Mouse (Mus musculus) hindlimb bud, embryonic 11.5 days (tissue): ENCODE measurements around the gene Id3.

ENCODE experiments used
- DNase-seq: peaks from one replicate; pipeline ENCODE4 v3.0.0-alpha.2; 2012; ENCODE audit warnings: low read depth, low spot score; ENCODE audit errors: extremely low spot score

The Id3 gene

GRCm38 (mm10) chr4:136177244-136177611 lies 33.9 kb downstream of the Id3 start:
- DNase-seq, result no peak

DNA sequence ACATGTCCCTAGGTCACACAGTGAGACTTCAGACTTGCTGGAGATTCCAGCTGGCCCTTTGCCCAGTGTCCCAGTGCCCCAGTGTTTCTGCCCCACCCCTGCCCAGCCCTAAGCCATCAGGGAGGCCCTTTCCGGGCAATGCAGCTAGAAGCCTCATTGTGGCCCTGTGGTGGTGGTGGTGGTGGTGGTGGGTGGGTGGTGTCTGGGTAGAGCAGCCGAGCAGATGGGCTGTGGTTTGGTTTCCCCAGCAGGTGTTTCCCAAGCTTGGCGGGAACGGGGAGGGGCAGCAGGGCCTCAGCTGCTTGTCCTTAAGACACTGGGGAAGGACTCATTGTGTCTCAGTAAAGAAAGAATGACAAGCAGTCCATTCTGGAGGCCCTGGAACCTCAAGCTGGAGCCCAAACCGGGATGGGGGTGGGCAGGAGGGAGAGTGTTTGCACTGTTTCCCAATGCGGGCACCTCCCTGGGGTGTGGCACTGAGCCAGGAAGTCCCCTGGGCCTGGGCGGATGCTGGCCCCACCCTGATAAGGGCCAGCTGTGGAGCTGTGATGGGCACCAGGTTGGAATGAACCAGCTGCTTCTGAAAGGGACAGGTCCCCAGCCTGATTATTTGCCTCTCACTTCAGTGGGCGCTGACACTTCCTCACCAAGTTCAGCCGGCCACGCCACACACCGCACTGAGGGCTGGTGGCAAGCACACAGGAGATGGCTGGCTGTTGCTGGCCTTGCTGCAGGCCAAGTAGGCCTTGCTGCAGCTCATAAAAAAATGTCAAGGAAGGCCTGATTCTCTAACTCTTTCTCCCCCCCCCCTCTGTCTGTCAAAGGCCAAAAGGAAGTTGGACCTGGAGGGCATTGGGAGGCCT lies 34.5 kb downstream of the Id3 start:
- no peak for DNase-seq

DNA sequence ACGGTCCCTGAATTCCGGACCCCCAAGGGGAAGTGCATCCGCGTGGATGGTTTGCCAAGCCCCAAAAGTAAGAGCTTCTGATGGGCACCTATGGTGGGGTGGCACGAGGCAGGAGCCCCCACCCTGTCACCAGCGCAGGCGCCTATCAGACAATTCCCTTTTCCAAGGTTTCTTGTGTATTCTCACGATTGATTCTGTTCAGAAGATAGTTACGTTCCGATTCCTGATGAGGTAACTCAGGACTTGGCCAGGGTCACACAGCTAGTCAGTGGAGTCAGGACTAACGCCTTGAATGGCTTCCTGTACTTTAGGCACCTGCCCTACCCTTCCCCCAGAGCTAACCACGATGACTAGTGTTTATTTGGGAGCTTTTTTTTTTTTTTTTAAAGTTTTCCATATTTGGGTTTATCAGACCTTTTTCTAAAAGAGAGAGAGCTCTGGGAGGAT lies 35.2 kb downstream of the Id3 start:
- DNase-seq, result no peak

DNA sequence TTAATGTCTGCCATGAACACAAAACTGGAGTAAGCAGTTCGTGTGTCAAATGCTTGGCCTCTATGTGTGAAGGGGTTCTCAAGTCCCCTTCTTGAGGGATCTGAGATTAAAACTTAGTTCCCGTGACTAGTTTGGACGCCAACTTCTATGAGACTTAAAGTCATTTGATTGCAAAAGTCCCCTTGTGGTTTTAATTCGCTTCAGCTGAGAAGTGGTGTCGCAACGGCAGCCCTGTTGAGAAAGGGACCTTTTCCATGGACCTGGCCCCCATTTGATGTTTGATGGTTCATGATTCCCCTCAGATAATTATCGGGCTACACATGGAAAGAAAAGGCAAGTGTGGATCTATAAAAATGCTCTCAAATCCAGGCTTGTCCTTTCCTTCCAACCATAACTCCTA lies 36.2 kb downstream of the Id3 start:
- DNase-seq, result no peak

- peak; percentile 85 for DNase-seq
Observed at GRCm38 (mm10) chr4:136179998-136180397, 36.7 kb downstream of the Id3 start.

GRCm38 (mm10) chr4:136180408-136181330 lies 37.4 kb downstream of the Id3 start:
- DNase-seq, result no peak

DNA sequence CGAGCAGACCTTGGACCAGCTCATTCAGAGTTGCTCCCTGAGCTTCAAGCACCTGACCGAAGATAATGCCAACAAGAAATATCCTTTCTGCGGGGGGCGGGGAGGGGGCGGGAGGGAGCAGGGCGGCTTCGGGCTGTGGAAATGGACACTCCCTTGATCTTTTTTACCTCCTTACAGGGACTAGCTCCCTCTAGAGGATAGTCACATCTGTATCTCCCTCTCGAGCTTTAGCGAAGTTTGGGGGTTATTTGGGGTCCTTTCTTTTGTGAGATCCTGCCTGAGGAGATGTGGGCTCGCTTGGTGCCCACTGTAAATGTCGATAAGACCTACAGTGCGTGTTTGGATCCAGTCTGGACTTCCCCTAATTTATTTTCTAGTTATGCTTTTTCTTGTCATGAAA lies 38.1 kb downstream of the Id3 start:
- no peak for DNase-seq

GRCm38 (mm10) chr4:136185375-136185774 lies 42.1 kb downstream of the Id3 start:
- DNase-seq, result no peak

DNA sequence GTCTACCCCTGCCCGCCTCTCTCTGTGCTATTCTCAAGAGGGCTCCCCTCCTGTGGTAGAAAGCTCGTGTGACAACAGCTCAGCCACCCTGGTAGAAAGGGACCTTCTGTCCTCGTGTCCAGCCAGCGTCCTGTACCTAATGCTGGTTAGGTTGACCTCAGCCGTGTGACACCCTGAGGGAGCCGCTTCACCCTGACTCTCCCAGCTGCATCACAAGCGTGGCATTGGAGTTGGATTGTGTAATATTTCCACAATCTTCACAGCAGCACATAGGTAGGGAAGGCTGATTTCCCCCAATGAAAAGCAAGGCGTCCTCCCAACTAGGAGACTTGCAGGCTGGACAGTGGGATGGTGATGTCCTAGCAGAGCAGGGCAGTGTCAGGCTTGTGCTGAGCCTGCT lies 43.0 kb downstream of the Id3 start:
- DNase-seq, result no peak

DNA sequence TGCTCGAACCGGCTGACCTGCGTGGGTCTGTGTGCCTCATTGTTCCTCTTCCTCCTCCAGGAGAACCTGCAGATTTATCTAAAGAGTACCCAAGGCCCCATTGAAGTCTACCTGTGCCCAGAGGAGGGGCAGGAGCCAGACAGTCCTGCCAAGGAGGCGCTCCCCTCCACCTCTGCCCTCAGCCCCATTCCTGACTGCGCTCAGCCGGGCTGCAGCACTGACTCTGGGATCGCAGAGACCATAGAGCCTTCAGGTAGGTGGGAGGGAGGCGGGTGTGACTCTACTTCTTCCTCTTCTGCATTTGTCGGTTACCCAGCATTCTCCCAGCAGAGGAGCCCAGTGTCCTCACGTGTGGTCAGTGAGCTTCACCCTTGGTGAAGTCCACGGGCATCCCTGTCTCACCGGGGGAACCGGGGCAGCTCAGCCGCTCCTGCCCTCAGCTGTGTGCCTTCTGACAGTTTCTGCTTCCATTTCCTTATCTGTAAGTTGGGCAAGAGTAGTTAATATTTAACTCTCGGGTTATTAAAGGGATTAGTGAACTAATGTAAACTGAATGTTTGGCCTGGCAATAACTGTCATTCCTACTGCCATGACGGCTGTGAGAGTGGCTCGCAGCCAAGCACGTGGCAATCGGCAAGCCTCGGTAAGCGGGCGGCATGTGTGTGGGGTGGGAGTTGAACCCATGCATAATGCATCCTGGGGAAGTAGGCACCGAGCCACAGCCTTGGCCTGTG lies 43.6 kb downstream of the Id3 start:
- DNase-seq, result no peak

DNA sequence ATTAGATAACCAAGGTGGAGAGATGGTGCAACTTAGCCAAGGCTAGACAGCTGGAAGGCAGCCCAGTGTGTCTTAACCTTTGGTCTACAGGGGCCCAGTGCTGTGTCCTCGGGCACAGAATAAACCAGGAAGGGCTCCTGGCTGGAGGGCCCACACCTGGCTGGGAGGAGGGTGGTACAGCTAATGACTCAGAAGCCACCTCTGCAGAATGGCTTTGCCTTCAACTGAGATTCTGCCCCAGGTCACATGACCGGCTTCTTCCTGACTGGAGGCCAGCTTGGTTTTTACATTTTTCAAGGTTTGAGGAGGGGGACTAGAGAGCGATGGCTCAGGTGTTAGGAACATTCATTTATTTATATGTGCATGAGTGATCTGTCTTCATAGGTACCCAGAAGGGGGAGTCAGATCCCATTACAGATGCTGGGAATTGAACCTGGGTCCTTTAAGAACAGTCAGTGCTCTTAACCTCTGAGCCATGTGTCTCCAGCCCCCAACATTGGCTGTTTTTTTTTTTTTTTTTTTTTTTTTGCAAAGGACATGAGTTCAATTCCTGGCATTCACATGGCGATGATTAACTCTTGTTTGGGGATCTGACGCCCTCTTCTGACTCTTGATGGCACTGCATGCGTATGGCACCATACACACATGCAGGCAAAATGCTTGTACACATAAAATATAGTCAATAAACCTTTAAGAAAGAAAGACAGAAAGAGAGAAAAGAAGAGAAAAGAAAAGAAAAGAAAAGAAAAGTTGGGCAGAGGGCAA lies 45.9 kb downstream of the Id3 start:
- no peak for DNase-seq

DNA sequence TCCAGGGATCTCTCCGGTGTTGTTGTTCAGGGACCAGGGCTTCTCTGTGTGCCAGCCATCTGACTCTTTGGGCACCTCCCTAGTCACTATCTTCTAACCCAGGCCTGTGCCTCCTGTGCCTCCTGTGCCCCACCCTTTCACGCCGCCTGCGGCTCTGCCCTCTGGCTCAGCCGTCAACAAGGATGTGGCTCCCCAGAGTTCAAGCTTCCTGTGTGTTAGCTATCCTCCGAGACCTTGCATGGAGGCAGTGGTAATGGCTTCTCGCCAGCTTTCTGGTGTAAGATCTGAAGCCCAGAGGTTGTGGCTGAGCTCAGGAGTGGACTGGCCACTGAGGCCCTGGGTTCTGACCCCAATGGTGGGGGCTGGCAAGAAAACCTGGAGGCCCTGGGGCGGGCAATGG lies 46.6 kb downstream of the Id3 start:
- DNase-seq, result no peak

GRCm38 (mm10) chr4:136193571-136193970 lies 50.3 kb downstream of the Id3 start:
- DNase-seq, result no peak

DNA sequence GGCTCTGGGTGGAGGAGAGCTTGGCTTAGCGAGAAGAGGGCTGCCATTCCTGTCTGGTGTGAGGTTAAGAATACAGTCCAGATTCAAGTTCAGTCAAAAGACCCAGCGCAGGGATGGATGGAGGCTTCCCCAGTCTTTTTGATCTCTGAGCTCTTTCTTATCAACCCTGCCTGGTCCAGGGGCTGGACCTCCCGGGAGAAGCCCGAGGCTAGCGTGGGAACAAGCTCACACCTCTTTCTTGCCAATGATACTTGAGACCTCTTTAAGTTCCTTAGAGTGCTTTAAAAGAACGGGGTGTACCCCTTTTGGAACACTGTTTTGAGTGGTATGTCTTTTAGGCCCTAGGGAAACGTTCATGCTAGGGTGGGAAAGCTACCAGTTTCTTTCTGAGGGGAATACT lies 51.7 kb downstream of the Id3 start:
- DNase-seq, result no peak
